Comparison of ENCODE assay signal across 8 mouse cellular contexts in the genomic region with DNA sequence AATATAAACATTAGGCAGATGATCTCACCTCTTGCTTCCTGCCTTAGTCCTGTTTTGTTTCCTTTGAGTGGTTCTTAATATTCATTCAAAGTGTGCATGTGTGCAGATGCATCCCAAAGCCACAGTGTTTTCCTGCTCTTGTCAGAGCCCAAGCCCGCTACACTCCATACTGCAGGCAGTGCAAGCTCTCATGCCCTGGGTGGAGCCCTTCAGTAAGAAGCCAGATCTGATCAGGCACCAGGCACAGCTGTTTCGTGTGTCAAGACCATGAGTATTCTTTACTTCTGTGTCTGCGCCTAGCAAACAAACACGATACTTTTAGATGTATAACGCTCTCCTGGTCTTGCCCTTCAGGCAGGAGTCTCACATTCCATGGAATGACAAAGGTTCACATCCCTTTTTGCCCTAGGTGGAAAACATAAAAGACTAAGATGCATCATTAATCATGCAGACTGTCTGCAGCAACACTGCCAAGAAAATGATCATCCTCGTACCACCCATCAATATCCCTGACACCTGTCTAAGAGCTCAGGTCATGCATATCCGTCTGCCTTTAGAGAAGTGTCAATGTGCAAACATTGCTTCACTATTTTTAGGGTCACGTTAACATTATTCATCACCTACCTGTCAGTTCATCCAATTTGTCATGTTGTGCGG.
DNase-seq lines count a peak whose midpoint lies in the region; ATAC-seq lines count a peak whose summit lies in the region.

No protein-coding gene starts in this region.

- no peak overlapping the region for H3K4me2 ChIP-seq in kidney, embryonic 14.5 days (replicated peaks; ENCODE audit: low read depth, low read length)
- H3K4me2 ChIP-seq in hindbrain, embryonic 11.5 days (replicated peaks; ENCODE audit: low read depth, low read length): no peak overlapping the region

- H3K27ac ChIP-seq in kidney, embryonic 14.5 days (ENCODE audit: low read depth, low read length): no peak overlapping the region
- 0 out of 2 replicates have a peak overlapping the region, but pooled peaks have one; percentile 47 for H3K27ac ChIP-seq in hindbrain, embryonic 11.5 days (ENCODE audit: low read depth, low read length)

- peak; percentile 92 for ATAC-seq in kidney, embryonic 14.5 days (ENCODE audit: low FRiP score, low TSS enrichment)
- ATAC-seq in hindbrain, embryonic 11.5 days (ENCODE audit: low FRiP score): peak; percentile 64
- ATAC-seq in erythroblast, adult 5-6 weeks (replicated peaks; ENCODE audit: low FRiP score, poor library complexity, severe bottlenecking): no peak

- no peak for DNase-seq in kidney, adult 18-20 months
- DNase-seq in gastrocnemius, postnatal 14 days: peak; percentile 12
- peak; percentile 22 for DNase-seq in hindbrain, embryonic 11.5 days (ENCODE audit: low spot score)
- peak; percentile 23 for DNase-seq in neural tube, embryonic 10.5 days (ENCODE audit: extremely low spot score, low spot score)
- DNase-seq in adrenal gland, postnatal 4 days (ENCODE audit: low spot score in 2 of 2): no peak
- DNase-seq in right cerebral cortex, postnatal 14 days: no peak

- H3K9ac ChIP-seq in kidney, embryonic 14.5 days (ENCODE audit: low read depth, low read length): no peak overlapping the region
- no peak overlapping the region for H3K9ac ChIP-seq in hindbrain, embryonic 11.5 days (ENCODE audit: low read depth, low read length)

- WGBS in kidney, embryonic 14.5 days: 24% methylated on average over 9 of the region's 9 CpGs
- WGBS in hindbrain, embryonic 11.5 days: 40% methylated on average over 9 of the region's 9 CpGs

- intact Hi-C loops in gastrocnemius, postnatal 14 days (cut with DNase I; ENCODE audit: low total_unique reads): no loop called here

- 0 out of 2 replicates have a peak, but pooled peaks cover 7% of the 10 kb centered on the region for H3K4me1 ChIP-seq in kidney, embryonic 14.5 days (ENCODE audit: control insufficient read depth, insufficient read depth, low read length)
- no peaks in the 10 kb centered on the region; the same call in 1 of the 2 replicates for H3K4me1 ChIP-seq in hindbrain, embryonic 11.5 days (replicated peaks; ENCODE audit: control insufficient read depth, insufficient read depth, low read length)

- no peaks in the 10 kb centered on the region for H3K36me3 ChIP-seq in kidney, embryonic 14.5 days (ENCODE audit: control insufficient read depth, insufficient read depth, low read length)
- H3K36me3 ChIP-seq in hindbrain, embryonic 11.5 days (ENCODE audit: control insufficient read depth, insufficient read depth, low read length): no peaks in the 10 kb centered on the region

- no peaks in the 10 kb centered on the region for H3K9me3 ChIP-seq in kidney, embryonic 14.5 days (ENCODE audit: control insufficient read depth, low read length)
- no peaks in the 10 kb centered on the region for H3K9me3 ChIP-seq in hindbrain, embryonic 11.5 days (ENCODE audit: control insufficient read depth, low read length)

- no peak overlapping the region for H3K4me3 ChIP-seq in kidney, embryonic 14.5 days (ENCODE audit: low read length)
- no peak overlapping the region for H3K4me3 ChIP-seq in hindbrain, embryonic 11.5 days (ENCODE audit: low read depth, low read length)

- H3K27me3 ChIP-seq in kidney, embryonic 14.5 days (ENCODE audit: control insufficient read depth, insufficient read depth, low read length): no peaks in the 10 kb centered on the region
- H3K27me3 ChIP-seq in hindbrain, embryonic 11.5 days (ENCODE audit: control insufficient read depth, insufficient read depth, low read length): no peaks in the 10 kb centered on the region

Comparison
In these comparisons a context has a peak if more than half of its experiments do, and no peak if none do; other contexts are left out.
1. DNase-seq: peak in gastrocnemius, postnatal 14 days (single experiment), hindbrain, embryonic 11.5 days (single experiment) and neural tube, embryonic 10.5 days (single experiment); none in kidney, adult 18-20 months (single experiment), adrenal gland, postnatal 4 days (0 of 2) and right cerebral cortex, postnatal 14 days (single experiment).